In the genomic region with DNA sequence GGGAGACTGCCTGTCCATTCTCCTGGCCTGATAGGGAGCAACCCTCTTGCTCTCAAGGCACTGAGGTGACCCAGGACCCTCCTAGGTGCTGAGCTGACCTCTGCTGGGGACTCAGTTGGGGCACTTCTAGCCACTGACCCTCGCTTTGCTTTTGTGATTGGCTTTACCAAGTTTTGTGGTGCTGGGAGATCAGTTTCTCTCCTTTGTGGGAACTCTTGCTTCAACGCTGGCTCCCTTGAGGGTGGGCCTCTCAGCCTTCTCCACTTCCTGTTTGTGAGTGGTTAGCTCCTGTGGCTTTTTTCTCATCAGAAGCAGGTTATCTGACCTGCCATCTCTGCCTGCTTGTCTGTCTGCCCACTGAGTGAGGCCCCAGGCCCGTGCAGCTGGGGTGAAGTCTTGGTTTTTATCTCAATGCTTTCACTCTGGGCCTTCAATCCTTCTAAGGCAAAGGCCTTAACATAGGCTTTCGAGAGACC, we compare ENCODE assay signal across 8 mouse cellular contexts. TPM values are rescaled to one million over a fixed set of nuclear protein-coding genes. Genes with fewer than 3 reads are reported as not detected.
DNase-seq lines count a peak whose midpoint lies in the region; ATAC-seq and TF ChIP-seq lines count a peak whose summit lies in the region.

No protein-coding gene starts in this region.

- H3K4me3 ChIP-seq in lung, adult 2 months (replicated peaks; ENCODE audit: extremely low read depth, low read depth, low read length), result peak overlapping the region; percentile 36
- no peak overlapping the region for H3K4me3 ChIP-seq in forebrain, embryonic 12.5 days (replicated peaks)

- H3K9me3 ChIP-seq in forebrain, embryonic 12.5 days, result no peaks in the 10 kb centered on the region

- H3K4me2 ChIP-seq in forebrain, embryonic 12.5 days, result no peak overlapping the region

- 0 out of 2 replicates have a peak, but pooled peaks cover 2% of the 10 kb centered on the region for H3K4me1 ChIP-seq in lung, adult 2 months (ENCODE audit: control insufficient read depth, insufficient read depth, low read length)
- H3K4me1 ChIP-seq in forebrain, embryonic 12.5 days, result no peaks in the 10 kb centered on the region

- 39% methylated on average over 4 of the region's 4 CpGs for WGBS in lung, adult 2 months
- WGBS in forebrain, embryonic 12.5 days, result 75% methylated on average over 4 of the region's 4 CpGs

- no peaks in the 10 kb centered on the region for H3K36me3 ChIP-seq in forebrain, embryonic 12.5 days (replicated peaks)

- TF ChIP-seq CTCF in lung, adult 2 months (IDR thresholded peaks at IDR 0.05; ENCODE audit: insufficient read depth, low read length), result no peak

- TF ChIP-seq POLR2A in lung, adult 2 months (IDR thresholded peaks at IDR 0.05; ENCODE audit: borderline replicate concordance, extremely low read depth, low read depth, low read length), result no peak

- no peak overlapping the region for H3K27ac ChIP-seq in forebrain, embryonic 12.5 days

- no peaks in the 10 kb centered on the region for H3K27me3 ChIP-seq in forebrain, embryonic 12.5 days

- peak; percentile 32 for ATAC-seq in inflammation-experienced regulatory T-cells, adult 6 months
- peak; percentile 4; the same call in 1 of the 2 replicates for ATAC-seq in megakaryocyte, adult 5-6 weeks (ENCODE audit: poor library complexity, severe bottlenecking)
- no peak for ATAC-seq in forebrain, embryonic 12.5 days (ENCODE audit: low FRiP score)

- no peak for DNase-seq in lung, adult 2 months
- DNase-seq in lung, postnatal 14 days, result no peak
- DNase-seq in thymus, postnatal 36 days, result peak; percentile 82 to 90
- DNase-seq in kidney, postnatal 14 days, result no peak
- no peak for DNase-seq in retina, embryonic 14.5 days (ENCODE audit: low spot score)

- H3K9ac ChIP-seq in forebrain, embryonic 12.5 days, result no peak overlapping the region

RNA-seq across cellular contexts. Expression of a gene that starts 8.8 kb away (rescaled TPM):
- 5.8 TPM in 2 replicates for polyA plus RNA-seq in lung, adult 2 months (2012; rRNA removed)
- polyA plus RNA-seq in inflammation-experienced regulatory T-cells, adult 6 months (2017; shearing (Covaris generic)), result 1 to 10 TPM; 1.7 to 3.8 (median 3.4) TPM
- total RNA-seq in megakaryocyte, adult 5-6 weeks (2015), result 5.4 and 8.0 TPM in 2 replicates
- 6.1 and 8.6 TPM in 2 replicates for total RNA-seq in megakaryocyte, adult 5-6 weeks (2017)
- polyA plus RNA-seq in forebrain, embryonic 12.5 days (2016; fragmentation: Nextera tagmentation; extraction: Ambion mirVana), result 33.0 and 35.1 TPM in 2 replicates

RNA-seq across cellular contexts. Expression of a gene that starts 14.2 kb away (rescaled TPM):
- polyA plus RNA-seq in lung, adult 2 months (2012; rRNA removed), result 44.7 and 73.4 TPM in 2 replicates
- 100 to 1,000 TPM; 357 to 377 (median 371) TPM for polyA plus RNA-seq in inflammation-experienced regulatory T-cells, adult 6 months (2017; shearing (Covaris generic))
- total RNA-seq in megakaryocyte, adult 5-6 weeks (2015), result 200 and 205 TPM in 2 replicates
- 58.9 and 59.0 TPM in 2 replicates for total RNA-seq in megakaryocyte, adult 5-6 weeks (2017)
- 118 and 137 TPM in 2 replicates for polyA plus RNA-seq in forebrain, embryonic 12.5 days (2016; fragmentation: Nextera tagmentation; extraction: Ambion mirVana)

RNA-seq across cellular contexts. Expression of a gene that starts 41.9 kb away (rescaled TPM):
- 0.11 and 0.60 TPM in 2 replicates for polyA plus RNA-seq in lung, adult 2 months (2012; rRNA removed)
- not detected for polyA plus RNA-seq in inflammation-experienced regulatory T-cells, adult 6 months (2017; shearing (Covaris generic))
- 284 and 331 TPM in 2 replicates for total RNA-seq in megakaryocyte, adult 5-6 weeks (2015)
- total RNA-seq in megakaryocyte, adult 5-6 weeks (2017), result 235 and 273 TPM in 2 replicates
- 0.92 and 1.1 TPM in 2 replicates for polyA plus RNA-seq in forebrain, embryonic 12.5 days (2016; fragmentation: Nextera tagmentation; extraction: Ambion mirVana)

Comparison
In these comparisons a context has a peak if more than half of its experiments do, and no peak if none do; other contexts are left out.
1. DNase-seq: peak in thymus, postnatal 36 days (2 of 2); none in lung, adult 2 months (single experiment), lung, postnatal 14 days (single experiment), kidney, postnatal 14 days (single experiment) and retina, embryonic 14.5 days (single experiment).